Mouse (Mus musculus) retina, adult 2 months (tissue): ENCODE results near the gene Tac2.
A peak's percentile ranks its signal among the peaks of the same experiment; 100 is the strongest.

ENCODE experiments used
- DNase-seq: peaks from one replicate; pipeline ENCODE4 v3.0.0-alpha.2; 2012; ENCODE audit warnings: low read depth, low spot score

The Tac2 gene

DNA sequence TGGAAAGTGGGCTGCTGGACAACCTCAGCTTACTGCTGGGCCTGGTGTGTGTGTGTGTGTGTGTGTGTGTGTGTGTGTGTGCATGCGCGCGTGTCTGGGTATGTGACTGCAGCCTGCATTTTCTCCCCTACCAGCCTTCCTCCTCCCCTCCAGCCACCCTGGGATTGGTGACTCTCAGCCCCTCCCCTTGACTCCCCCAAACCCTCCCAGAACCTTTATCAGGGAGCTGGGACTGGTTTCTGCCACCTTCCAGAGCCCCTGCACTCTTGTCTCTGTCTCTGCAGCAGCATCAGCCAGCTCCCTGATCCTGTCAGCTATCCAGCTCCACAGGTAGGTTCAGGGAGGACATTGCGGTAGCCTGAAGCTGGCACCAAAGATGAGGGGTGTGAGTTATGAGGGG, 858 bp downstream of the Tac2 start:
- no peak for DNase-seq

DNA sequence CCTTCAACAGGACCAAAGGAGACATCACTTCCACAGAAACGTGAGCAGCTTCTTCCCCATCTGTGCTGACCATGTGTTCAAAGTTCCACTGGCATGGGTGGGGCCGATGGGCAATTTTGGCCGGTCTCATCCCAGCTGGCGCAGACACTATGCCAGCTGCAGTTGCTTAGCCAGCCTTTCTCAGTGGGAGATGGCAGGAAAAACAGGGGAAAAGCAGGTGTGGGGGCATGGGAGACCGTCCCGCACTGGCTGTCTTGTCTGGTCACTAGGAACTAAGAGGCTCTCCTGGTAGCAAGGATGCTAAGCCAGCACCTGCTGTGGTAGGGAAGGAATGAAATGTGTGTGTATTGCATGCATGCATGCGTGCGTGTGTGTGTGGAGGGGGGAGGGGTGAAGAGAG, 4.2 kb downstream of the Tac2 start:
- no peak for DNase-seq

DNA sequence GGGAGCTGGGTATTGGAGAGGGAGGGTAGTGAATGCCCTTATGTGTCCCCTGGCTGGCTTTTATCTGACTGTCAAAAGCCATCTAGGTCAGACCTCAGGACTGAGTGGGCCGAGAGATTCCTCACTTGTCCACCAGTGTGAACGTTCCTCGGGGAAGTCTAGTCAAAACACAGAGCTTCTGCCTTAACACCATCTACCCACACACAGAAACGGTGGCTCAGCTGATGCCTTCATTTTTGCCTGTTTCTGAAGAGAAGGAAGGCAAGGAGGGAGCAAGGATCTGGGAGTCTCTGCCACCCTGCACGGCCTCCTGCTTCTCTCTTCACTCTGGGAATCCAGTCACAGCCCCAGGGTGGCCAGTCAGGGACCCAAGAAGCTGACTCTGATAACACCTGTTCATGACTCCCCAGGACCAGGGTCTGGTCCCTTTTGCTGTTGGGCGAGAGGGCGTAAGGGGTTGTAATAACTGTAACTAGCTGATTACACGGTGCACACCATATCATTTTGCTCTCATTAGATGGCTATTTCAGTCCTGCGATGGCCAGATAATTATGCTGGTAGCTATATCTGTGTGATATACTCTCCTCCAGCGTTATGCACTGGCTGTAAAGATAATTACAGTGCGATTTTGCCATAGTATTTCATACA, 6.1 kb downstream of the Tac2 start:
- no peak for DNase-seq

DNA sequence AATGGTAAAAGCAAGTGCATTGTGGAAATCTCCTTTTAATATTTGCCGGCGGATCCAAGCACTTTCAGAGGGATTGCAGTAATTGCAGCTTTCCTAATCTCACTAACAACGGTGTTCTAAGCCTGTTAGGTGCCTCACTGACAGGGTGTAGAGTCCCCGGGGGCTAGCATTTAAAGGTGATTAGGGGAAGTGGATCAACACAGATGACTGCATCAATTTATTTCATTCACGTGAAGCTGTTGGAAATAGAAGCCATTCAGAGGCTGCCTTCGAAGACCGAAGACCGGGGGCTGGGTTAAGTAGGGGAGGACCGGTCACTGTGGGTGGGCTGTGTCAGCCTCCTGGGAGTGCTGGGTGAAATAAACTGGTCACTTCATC, 6.6 kb downstream of the Tac2 start:
- no peak for DNase-seq

DNA sequence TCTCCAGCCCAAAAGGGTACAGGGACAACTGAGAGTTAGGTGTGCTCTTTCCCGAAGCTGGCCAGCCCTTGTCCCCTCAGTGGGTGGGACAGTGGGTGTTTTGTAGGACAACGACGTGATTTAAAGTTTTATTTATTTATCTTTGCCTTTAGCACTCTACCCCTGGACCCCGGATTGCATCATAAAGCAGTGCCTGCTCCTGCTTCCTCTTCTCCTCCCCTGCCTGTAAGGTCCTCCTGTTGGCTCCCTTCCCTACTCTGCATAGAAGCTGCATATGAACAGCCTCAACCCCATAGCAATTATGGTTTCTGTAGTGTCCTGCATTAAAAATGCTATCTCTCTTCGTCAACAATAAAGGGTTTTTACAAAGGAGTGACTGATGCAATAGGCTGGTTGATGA, 7.1 kb downstream of the Tac2 start:
- DNase-seq, result no peak

DNA sequence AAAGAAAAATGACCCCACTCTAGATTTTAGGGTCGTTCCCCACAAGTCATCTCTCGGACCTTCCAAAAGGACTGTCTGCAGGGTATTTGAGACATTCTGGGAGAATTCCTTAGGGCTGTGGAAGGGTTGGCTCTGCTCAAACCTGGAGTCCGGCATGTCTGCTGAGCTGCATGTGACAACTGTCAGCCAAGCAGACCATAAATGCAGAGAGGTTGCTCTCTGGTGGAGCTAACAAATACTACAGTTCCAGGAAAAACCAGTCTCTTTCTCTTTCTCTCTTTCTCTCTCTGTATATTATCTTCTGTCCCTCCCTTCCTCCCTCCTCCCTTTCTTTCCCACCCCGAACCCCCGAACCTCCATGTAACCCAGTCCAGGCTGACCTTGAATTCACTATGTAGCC, 10.2 kb downstream of the Tac2 start:
- DNase-seq, result no peak

DNA sequence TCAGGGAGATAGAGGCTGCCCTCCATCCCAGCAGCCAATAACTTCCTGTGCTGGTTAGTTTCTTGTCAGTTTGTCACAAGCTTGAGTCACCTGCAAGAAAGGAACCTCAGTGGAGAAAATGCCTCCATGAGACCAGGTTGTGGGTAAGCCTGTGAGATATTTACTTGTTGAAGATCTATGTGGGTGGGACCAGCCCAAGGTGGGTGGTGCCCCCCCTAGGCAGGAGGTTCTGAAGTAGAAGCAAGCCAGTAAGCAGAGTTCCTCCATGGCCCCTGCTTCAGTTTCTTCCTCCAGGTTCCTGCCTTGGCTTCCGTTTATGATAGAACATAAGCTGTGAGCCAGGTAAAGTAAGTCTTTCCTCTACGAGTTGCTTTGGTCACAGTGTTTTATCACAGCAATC, 12.0 kb downstream of the Tac2 start:
- DNase-seq, result no peak

DNA sequence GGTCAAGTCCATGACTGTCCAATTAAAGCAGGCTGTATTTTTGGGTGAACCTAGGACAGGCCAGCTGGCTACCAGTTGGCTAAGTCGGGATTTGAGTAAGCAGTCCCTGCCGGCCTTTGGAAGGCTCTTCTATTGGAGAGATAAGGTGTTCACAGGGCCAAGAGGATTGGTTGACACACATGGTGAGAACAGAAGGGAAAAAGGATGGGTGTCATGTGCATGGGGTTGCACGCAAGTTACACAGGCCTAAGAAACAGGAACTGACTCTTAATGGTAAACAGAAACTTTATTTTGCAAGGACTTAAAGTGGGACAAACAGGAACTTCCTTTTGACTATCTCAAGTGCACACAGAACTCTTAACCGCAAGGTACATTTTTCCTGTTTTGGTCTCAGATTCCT, 12.6 kb downstream of the Tac2 start:
- DNase-seq, result no peak

DNA sequence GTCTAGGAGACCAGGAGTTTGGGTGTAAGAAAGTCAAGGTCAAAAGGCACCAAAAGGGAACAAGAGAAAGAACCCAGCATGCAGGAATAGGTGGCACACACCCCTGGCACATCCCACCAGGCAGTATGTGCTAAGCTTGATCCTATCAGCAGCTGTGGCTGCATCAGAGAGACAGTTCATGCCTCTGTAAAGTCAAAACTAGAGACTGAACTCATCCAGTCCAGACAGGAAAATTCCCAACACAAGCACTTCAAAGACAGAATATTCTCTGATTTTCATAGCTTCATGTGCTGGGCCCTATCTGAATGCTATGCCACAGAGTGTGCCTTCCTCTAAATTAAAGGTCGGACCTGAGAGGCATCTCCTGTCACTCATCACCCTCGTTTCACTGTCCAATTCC, 13.3 kb downstream of the Tac2 start:
- no peak for DNase-seq

DNA sequence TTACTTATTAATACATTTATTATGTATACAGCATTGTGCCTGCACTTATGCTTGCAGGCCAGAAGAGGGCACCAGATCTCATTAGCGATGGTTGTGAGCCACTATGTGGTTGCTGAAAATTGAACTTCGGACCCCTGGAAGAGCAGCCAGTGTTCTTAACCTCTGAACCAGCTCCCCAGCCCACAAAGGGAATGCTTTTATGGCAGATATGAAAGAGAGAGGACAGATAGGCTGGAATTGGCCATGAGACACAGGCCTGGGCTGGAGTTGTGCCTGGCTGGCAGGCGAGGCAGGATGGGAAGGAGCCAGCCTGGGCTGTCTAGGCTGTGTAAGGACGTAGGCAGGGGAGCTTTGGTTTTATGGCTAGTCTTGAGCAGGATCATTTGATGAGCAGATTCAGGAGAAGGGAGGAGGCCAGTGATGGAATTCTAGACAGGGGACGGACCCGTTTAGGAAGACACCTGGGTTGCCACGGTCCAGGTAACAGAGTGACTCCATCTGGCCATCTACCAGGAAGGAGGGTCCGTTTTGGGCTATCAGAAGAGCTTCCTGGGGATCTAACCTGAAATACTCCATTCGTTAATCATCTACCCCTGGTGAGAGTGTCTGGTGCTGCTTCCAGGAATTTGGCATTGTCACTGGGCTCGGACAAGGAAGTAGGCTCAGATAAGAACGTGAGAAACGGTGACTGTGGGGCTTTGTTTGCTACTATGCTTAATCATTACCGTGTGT, 14.0 kb downstream of the Tac2 start:
- DNase-seq, result no peak

DNA sequence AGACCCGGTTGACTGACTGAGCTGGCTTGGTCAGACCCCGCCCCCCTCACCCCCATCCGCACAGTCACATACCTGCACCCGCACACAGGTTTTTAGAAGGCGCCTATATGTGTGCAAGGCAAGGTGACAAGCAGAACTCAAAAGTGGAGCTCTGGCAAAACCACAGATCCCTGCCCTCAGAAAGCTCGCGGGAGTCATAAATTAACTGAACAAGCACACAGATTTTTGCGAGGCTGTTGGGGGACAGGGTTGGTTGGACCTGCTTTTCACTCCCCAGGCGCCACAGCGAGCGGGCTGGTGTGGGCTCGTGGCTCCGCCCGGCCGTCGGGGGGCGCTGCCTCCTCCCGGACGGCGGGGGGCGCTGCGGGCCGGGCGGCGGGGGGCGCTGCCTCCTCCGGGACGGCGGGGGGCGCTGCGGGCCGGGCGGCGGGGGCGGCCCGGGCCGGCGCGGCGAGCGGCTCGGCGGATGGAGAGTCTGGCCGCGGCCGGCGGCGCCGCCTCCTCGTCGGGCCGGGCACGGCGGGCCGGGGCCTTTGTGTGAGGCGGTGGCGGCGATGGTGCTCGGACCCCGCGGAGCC, 14.9 kb downstream of the Tac2 start, which contains the start of gene Zbtb39:
Zbtb39 (plus strand) TSS at position 456 of the 578 bp plus-strand sequence.
- DNase-seq, result peak; percentile 55

DNA sequence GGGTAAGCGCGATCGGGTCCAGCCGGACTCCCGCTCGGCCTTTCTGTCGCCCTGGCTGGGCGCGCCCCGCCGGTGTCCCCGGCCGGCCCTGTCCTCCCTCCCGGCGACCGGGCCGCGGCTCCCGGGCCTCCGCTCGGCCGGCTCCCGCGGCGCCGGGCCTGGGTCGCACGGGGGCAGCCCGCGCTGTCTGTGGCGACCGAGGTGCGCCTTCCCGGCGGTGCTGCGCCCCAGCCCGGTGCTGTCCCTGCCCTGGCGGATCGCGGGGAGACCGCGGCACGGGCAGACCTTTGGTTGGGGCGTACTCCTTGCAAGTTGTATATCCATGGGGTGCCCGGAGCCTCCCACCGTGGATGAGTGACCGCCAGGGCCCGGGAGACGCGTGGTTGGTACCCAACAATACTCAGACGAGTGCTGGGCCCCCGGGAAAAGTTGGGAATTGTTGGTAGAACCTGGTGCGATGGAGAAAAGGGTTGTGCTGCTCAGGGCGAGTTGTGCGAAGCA, 15.4 kb downstream of the Tac2 start:
- DNase-seq, result no peak

DNA sequence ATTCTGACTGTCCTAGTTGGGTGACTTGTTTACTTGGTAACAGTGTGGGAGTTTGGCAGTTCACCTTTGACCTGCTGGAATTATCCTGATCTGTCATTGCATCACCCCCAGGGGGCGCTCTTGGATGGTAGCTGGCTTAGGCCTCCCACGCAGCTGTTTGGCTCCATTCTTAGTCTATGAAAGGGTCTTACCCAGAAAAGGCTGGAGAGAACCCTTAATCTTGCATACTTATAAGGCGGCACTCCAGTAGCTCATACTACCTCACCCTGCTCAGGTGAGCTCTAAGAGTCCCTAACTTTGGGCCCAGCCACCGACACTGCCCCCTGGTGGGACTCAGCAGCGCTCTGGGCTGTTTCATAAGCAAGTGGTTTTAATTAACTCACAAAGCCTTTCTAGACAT, 20.4 kb downstream of the Tac2 start:
- DNase-seq, result no peak

DNA sequence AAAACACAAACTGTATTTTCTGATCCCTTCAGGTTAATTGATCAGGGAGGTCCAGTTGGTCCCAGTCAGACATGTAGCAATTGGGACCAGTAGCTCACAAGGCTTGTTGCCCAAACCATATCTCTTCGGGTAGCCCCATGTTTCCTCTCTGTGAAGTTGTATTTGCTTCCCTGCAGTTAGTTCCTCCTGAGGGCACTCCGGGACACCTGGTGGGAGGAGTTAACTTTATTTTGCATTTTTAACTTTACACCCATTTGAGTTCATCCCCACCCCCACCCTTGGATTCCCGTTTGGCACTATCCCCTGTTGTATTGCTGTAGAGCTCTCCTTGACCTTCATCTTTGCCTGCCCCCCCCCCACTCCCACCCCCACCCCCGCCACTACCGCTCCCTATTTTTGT, 21.6 kb downstream of the Tac2 start:
- no peak for DNase-seq

DNA sequence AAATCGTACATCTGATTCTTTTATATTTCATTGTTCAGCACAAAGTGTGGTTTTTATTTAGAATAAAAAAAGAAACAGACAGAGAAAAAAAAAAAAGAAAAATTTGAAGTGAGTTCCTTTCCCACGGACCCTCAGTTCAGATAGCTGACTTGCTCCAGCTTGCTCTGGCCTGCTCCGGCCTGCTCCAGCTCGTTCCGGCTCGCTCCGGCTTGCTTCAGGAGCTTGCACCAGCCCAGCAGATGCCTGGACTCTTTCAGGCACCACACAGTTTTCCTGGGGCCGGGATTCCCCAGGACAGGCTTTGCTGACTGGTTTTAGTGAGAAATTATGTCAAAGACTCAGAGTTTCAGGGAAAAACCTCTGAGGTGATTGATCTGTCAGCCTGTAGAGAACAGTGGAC, 23.0 kb downstream of the Tac2 start:
- no peak for DNase-seq

DNA sequence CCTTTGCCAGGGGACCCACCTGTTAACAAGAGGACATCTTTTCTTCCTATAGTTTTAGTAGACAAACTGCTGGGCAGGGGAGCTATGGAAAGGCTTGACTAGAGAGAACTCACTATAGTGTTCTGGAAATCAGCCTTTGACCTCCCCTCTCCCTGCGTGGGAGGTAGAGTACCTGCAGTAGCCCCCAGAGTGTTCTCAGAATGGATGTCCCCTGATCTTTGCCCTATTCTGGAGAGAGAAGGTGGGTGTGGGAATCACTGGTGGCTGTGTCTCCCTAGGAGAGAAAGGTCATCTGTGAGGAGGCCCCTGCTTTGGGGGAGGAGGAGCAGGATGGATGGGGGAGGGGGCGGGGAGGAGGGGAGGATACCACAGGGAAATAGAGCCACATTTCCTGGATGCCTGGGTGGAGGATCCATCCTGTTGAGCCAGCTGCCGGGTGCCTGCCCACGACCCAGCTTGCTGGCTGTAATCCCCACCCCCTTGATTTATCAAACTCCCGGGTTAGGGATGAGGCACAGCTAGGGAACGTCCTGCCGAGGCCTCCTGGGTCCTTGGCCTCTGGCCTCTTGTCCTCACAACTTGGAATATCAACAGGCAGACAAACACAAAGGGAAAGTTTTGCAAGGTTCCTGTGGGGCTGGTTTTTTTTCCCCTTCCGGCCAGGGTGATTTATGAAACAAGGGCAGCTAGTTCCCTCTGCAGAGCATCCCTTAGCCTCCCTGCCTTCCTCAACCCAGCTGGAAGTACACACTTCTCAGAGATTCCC, 24.8 kb downstream of the Tac2 start:
- DNase-seq, result no peak

DNA sequence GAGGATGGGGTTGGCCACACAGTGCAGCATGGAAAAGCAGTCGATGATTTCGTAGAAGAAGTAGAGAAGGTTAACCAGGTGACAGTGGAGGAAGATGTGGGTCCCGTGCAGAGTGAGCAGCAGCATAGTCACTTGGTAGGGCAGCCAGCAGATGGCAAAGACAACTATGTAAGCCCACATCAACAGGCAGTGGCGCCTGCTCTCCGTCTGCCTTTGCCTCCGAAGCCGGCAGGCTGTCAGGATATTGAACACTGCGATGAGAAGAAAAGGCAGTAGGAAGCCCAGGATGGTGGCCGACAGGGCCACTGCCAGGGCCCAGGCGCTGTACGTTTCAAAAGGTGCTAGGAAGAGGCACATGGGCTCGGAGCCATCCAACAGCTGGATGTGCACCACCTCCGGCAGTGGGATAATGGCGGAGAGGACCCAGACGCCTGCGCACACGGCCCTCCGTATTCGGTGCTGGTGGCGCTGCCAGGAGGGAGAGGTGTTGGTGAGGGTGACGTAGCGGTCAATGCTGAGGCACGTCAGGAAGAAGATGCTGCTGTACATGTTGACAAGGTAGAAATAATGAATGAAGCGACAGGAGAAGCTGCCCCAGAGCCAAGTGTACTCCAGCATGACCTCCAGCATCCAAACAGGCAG, 26.0 kb downstream of the Tac2 start:
- DNase-seq, result no peak

DNA sequence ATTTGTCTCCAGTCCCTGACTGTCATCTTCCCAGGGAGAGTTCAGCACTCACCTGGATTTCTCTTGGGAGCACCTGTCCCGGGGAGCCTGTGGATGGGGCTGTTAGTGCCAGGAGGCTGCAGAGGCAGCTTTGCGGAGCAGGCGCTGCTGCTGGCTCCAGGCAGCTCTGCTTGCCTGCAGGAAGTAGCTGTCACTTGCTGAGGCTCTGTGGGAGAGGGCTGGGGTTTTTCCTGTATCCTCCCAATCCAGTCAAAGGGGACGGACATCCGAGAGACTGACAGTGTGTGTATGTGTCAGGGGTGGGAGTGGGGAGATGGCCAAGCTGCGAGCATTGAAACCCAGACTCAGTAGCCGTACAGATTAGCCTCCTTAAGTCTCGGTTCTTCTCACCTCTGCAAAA, 27.3 kb downstream of the Tac2 start, which contains the start of gene Gpr182:
Gpr182 (minus strand) TSS at position 185 of the 400 bp plus-strand sequence.
- no peak for DNase-seq

DNA sequence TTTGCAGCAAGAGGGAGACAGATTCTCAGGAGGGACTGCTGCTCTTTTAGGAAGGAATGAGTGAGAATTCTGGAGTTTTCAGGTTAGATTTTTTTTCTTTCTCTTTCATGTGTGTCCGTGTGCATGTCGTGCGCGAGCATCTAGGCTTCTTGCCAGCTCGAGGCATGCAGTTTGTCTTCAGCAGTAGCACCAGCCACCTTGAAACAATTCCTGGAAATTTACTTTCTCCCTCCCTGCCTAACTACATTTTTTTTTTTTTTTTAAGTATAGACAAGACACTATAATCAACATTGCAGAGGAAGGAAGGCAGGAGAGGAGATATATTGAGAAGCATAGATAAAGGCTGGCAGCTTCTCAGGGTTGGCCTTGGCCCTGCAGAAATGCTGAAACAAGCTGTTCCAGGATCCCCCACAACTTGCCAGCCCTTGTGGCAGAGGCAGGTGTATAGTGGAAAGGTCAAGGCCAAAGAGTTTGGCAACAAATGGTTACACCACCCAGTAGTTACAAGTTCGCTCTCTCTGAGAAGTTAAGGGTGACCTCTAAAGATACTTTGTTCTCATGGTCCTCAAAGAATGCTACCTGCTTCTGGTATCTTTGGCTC, 30.4 kb downstream of the Tac2 start:
- DNase-seq, result no peak

DNA sequence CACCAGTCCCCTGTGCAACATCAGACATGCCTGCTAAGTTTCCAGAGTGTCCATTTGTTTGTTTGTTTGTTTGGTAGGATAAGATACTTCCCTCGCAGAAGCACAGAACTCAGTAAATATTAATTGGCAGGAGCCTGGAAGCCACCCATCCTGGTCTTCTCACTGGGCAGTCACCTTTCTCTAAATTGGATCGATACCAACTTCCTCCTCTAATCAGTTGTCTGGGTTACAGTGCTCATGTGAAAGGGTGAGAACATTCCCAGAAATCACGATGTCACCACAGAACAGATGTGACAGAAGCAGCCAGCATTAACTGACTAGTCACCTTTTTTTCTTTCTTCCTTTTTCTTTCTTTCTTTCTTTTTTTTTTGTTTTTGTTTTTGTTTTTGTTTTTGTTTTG, 31.0 kb downstream of the Tac2 start:
- no peak for DNase-seq

DNA sequence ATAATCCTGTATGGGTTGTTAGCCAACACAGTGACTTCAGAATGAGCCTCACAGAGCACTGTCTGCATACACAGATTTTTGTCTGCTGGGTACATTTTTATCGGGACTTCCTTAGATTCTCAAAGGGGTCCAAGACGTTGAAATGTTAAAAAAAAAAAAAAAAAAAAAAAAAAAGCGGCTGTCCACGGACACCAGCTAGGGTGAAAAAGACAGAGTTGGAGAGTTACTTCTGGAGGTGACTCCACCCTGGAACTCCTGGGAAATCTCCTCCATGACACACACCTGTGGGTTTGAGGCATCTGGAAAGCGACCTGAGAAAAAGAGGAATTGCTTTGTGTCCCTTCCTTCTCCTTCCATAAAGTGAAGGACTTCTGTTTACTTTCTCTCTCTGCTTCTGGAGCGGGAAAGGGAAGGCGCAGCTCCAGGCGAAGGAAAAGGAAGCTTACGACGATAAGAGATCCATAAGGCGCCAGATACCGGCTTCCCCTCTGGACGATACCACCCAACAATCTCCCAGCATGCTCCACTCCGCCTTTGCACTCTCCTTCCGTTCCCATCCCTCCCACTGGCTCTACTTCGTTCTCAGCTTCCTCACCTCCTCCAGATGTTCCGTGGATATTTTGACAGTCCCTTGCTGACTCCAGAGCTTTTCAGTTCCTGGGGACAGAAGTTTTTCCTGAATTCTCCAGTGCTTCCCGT, 31.6 kb downstream of the Tac2 start:
- DNase-seq, result no peak
